Mouse (Mus musculus) retina, postnatal 1 day (tissue): ENCODE data around the gene Olfr1085.
"Not testable (repeated sequence)": the region's sequence is repeated elsewhere in the genome, so short reads cannot be mapped to it uniquely, and the experiment has no call there.

Source experiments
- DNase-seq: peaks from one replicate; pipeline ENCODE4 v3.0.0-alpha.2; 2012

The Olfr1085 gene

GRCm38 (mm10) chr2:86661919-86662318 is at the start of gene Olfr1085:
Gene Olfr1085 (minus strand): TSS chr2:86662019.
- DNase-seq = no peak

GRCm38 (mm10) chr2:86698295-86698694 is 36.5 kb upstream of the Olfr1085 start, which contains the start of gene Olfr1087:
Gene Olfr1087 (minus strand): TSS chr2:86698395.
- no peak for DNase-seq

- DNase-seq = no peak
Observed at GRCm38 (mm10) chr2:86679992-86680391, 18.2 kb upstream of the Olfr1085 start, which contains the start of gene Olfr1086. Gene Olfr1086 (minus strand): TSS chr2:86680092.

GRCm38 (mm10) chr2:86639625-86640024 is 22.2 kb downstream of the Olfr1085 start, which contains the start of gene Olfr1084:
Gene Olfr1084 (minus strand): TSS chr2:86639725.
- DNase-seq = not testable (repeated sequence)
